Mouse (Mus musculus): Measurements from ENCODE around the gene Mrps36. TPM values are rescaled to one million over a fixed set of nuclear protein-coding genes. Genes with fewer than 3 reads are reported as not detected.
"Not testable (repeated sequence)": the region's sequence is repeated elsewhere in the genome, so short reads cannot be mapped to it uniquely, and the experiment has no call there.

Mrps36 gene
- polyA plus RNA-seq, 1 experiment from 2014 or later: 161 TPM

DNA sequence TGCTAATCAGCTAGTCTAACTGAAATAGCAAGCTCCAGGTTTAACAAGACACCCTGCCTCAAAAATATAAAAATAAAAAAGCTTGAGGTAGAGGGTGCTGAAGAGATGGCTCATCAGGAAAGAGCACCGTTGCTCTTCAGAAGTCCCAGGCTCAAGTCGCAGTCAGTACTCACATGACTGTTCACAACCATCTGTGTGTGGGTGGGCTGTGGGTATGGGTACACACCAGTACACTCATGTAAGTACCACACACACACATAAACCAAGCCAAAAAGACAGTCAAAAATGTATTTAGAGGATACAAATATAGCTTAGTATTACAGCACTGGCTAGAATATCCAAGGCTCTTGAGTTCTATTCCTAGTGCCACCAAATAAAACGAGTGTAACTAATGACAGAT lies 1.6 kb upstream of the Mrps36 start:
- H3K9ac ChIP-seq (ENCODE audit: low read depth, low read length): no peak overlapping the region
- WGBS: 84% methylated on average over 3 of the region's 3 CpGs
- ATAC-seq: no peak

DNA sequence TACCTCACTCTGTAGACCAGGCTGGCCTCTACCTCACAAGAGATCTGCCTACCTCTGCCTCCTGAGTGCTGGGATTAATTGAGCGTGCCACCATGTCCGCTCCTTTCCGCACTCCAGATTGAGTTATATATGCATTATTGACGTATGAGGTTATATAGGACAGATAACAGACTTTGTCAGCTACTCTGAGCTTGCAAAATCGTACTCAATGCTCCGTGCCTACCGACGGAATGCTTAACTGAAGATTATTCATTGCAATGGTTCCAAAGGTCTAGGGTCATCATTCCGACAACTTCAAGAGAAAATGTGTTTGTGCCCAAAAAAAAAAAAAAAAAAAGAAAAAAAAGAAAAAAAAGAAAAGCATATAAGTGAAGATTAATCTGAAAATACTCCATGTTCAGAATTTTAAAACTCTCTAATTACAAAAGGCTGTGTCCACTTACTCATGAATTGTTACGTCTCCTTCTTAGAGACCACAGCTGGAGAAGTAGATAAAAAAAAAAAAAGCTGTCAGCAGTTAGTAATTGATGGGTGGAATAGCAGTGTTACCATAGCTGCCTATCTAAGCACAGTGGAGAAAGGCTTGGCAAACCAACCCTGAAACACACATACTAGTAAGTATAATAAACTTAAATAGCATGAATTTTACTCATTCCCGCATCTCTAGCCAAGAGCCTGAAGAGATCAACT lies 968 bp downstream of the Mrps36 start:
- Histone ChIP-seq H3K4me1 (ENCODE audit: control insufficient read depth, insufficient read depth, low read depth, low read length) (peaks cover 11% of the 10 kb centered on the region), H3K36me3 (ENCODE audit: control insufficient read depth, insufficient read depth, low read length) (no peaks in the 10 kb centered on the region), H3K4me3 (ENCODE audit: low read length) (peak overlapping the region; percentile 90), H3K9ac (ENCODE audit: low read depth, low read length) (peak overlapping the region; percentile 93), H3K4me2 (ENCODE audit: low read length) (peak overlapping the region; percentile 67), H3K27ac (ENCODE audit: low read depth, low read length) (peak overlapping the region; percentile 97), H3K9me3 (ENCODE audit: control insufficient read depth, low read length) (no peaks in the 10 kb centered on the region), H3K27me3 (replicated peaks; ENCODE audit: control insufficient read depth, insufficient read depth, low read length) (no peaks in the 10 kb centered on the region)
- peak; percentile 69 for ATAC-seq
- 59% methylated on average over 11 of the region's 11 CpGs for WGBS

More for the DNA sequence above, 1.6 kb upstream of the Mrps36 start:
- no peak overlapping the region for H3K4me3 ChIP-seq (ENCODE audit: low read length)
- H3K27ac ChIP-seq (ENCODE audit: low read depth, low read length): no peak overlapping the region
- no peaks in the 10 kb centered on the region for H3K27me3 ChIP-seq (replicated peaks; ENCODE audit: control insufficient read depth, insufficient read depth, low read length)
- H3K9me3 ChIP-seq (ENCODE audit: control insufficient read depth, low read length): no peaks in the 10 kb centered on the region
- H3K4me2 ChIP-seq (ENCODE audit: low read length): no peak overlapping the region
- H3K36me3 ChIP-seq (ENCODE audit: control insufficient read depth, insufficient read depth, low read length): no peaks in the 10 kb centered on the region
- H3K4me1 ChIP-seq (ENCODE audit: control insufficient read depth, insufficient read depth, low read depth, low read length): peaks cover 11% of the 10 kb centered on the region

DNA sequence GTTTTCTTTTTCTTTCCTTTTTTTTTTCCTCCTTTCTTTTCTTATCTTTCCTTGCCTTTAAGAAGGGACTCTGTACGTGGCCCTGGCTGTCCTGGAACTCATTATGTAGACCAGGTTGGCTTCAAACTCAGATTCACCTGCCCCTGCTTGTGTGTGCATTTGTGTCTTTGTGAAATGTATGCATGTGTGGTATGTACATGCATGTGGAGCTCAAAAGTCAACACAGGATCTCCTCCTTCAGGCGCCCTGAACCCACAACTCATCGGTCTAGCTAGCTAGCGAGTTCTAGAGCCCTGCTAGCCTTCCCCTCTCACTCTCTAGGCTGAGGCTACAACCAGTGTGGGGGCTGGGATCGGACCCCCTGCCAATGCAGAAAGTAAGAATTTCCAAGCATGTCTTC lies 1.6 kb downstream of the Mrps36 start:
- peaks cover 11% of the 10 kb centered on the region for H3K4me1 ChIP-seq (ENCODE audit: control insufficient read depth, insufficient read depth, low read depth, low read length)
- H3K27me3 ChIP-seq (replicated peaks; ENCODE audit: control insufficient read depth, insufficient read depth, low read length): no peaks in the 10 kb centered on the region
- no peak overlapping the region for H3K4me3 ChIP-seq (ENCODE audit: low read length)
- 0 out of 2 replicates have a peak, but pooled peaks cover 2% of the 10 kb centered on the region for H3K36me3 ChIP-seq (ENCODE audit: control insufficient read depth, insufficient read depth, low read length)
- 95% methylated on average over 5 of the region's 5 CpGs for WGBS
- ATAC-seq: no peak
- H3K9me3 ChIP-seq (ENCODE audit: control insufficient read depth, low read length): no peaks in the 10 kb centered on the region
- H3K27ac ChIP-seq (ENCODE audit: low read depth, low read length): no peak overlapping the region
- no peak overlapping the region; the same call in 1 of the 2 replicates for H3K4me2 ChIP-seq (ENCODE audit: low read length)
- no peak overlapping the region for H3K9ac ChIP-seq (ENCODE audit: low read depth, low read length)

DNA sequence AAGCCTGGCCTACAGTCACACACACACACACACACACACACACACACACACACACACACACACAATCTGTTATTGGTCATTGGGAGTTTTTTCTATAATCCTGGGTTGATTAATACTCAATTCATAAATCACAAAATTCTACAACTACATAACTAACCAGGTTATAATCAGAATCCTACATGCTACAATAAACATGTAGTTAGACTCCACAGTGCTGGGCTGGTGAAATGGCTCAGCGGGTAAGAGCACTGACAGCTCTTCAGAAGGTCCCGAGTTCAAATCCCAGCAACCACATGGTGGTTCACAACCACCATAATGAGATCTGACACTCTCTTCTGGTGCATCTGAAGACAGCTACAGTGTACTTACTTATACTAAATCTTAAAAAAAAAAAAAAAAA lies 11.7 kb downstream of the Mrps36 start:
- ATAC-seq: no peak
- Histone ChIP-seq H3K27ac (ENCODE audit: low read depth, low read length) (no peak overlapping the region), H3K9me3 (ENCODE audit: control insufficient read depth, low read length) (no peaks in the 10 kb centered on the region), H3K27me3 (replicated peaks; ENCODE audit: control insufficient read depth, insufficient read depth, low read length) (no peaks in the 10 kb centered on the region), H3K36me3 (ENCODE audit: control insufficient read depth, insufficient read depth, low read length) (0 out of 2 replicates have a peak, but pooled peaks cover 4% of the 10 kb centered on the region), H3K4me3 (ENCODE audit: low read length) (no peak overlapping the region), H3K4me1 (ENCODE audit: control insufficient read depth, insufficient read depth, low read depth, low read length) (peaks cover 11% of the 10 kb centered on the region), H3K4me2 (ENCODE audit: low read length) (no peak overlapping the region), H3K9ac (ENCODE audit: low read depth, low read length) (no peak overlapping the region)
- WGBS: 92% methylated on average over 2 of the region's 2 CpGs

DNA sequence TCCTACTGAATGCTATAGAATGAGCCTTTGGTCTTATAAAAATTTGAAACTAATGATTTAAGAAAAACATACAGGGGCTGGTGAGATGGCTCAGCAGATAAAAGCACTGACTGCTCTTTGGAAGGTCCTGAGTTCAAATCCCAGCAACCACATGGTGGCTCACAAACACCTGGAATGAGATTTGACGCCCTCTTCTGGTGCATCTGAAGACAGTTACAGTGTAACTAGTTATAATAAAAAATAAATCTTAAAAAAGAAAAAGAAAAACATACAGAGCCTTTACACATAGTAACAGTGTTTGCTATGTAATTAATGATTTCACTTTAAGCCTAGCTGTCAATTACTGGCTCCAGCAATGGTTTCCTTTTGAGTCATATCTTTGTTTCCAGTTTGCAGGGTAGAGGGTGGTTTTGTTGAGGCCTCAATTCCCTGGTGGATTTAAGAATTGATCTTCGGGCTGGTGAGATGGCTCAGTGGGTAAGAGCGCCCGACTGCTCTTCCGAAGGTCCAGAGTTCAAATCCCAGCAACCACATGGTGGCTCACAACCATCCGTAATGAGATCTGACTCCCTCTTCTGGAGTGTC lies 12.9 kb downstream of the Mrps36 start:
- Histone ChIP-seq H3K4me2 (ENCODE audit: low read length) (peak overlapping the region; percentile 74), H3K4me1 (ENCODE audit: control insufficient read depth, insufficient read depth, low read depth, low read length) (peaks cover 11% of the 10 kb centered on the region)
- H3K9ac ChIP-seq (ENCODE audit: low read depth, low read length); H3K27me3 ChIP-seq (replicated peaks; ENCODE audit: control insufficient read depth, insufficient read depth, low read length); ATAC-seq; H3K36me3 ChIP-seq (ENCODE audit: control insufficient read depth, insufficient read depth, low read length); H3K9me3 ChIP-seq (ENCODE audit: control insufficient read depth, low read length); H3K27ac ChIP-seq (ENCODE audit: low read depth, low read length); H3K4me3 ChIP-seq (ENCODE audit: low read length): not testable (repeated sequence)
- 92% methylated on average over 5 of the region's 6 CpGs for WGBS

DNA sequence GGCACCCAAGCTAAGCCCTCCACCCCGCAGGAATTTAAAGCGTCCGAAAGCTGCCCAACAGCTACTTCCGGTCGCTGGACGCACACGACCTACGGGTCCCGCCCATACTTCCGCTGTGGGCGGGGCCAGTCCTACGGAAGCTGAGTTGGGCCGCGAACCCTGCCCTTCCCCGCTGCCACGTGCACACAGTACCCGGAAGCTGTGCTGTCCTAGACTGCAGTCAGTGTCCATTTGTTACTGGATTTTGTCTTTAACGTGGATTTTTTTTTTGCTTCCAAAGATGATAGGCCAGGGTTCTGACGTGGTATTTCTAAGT lies 13.6 kb downstream of the Mrps36 start, which contains the start of gene Cdk7:
Cdk7 (minus strand) TSS at position 79 of the 316 bp plus-strand sequence.
- H3K9ac ChIP-seq (ENCODE audit: low read depth, low read length): peak within 1 kb of the TSS; percentile 81
- H3K9me3 ChIP-seq (ENCODE audit: control insufficient read depth, low read length): no peaks in the 10 kb centered on the region
- peaks cover 11% of the 10 kb centered on the region for H3K4me1 ChIP-seq (ENCODE audit: control insufficient read depth, insufficient read depth, low read depth, low read length)
- peak within 1 kb of the TSS; percentile 85 for H3K27ac ChIP-seq (ENCODE audit: low read depth, low read length)
- H3K4me2 ChIP-seq (ENCODE audit: low read length): peak within 1 kb of the TSS; percentile 74
- 0% methylated on average over 19 of the region's 19 CpGs for WGBS
- 0 out of 2 replicates have a peak, but pooled peaks cover 2% of the 10 kb centered on the region for H3K36me3 ChIP-seq (ENCODE audit: control insufficient read depth, insufficient read depth, low read length)
- peak; percentile 99 for ATAC-seq
- H3K4me3 ChIP-seq (ENCODE audit: low read length): peak within 1 kb of the TSS; percentile 61
- no peaks in the 10 kb centered on the region for H3K27me3 ChIP-seq (replicated peaks; ENCODE audit: control insufficient read depth, insufficient read depth, low read length)

DNA sequence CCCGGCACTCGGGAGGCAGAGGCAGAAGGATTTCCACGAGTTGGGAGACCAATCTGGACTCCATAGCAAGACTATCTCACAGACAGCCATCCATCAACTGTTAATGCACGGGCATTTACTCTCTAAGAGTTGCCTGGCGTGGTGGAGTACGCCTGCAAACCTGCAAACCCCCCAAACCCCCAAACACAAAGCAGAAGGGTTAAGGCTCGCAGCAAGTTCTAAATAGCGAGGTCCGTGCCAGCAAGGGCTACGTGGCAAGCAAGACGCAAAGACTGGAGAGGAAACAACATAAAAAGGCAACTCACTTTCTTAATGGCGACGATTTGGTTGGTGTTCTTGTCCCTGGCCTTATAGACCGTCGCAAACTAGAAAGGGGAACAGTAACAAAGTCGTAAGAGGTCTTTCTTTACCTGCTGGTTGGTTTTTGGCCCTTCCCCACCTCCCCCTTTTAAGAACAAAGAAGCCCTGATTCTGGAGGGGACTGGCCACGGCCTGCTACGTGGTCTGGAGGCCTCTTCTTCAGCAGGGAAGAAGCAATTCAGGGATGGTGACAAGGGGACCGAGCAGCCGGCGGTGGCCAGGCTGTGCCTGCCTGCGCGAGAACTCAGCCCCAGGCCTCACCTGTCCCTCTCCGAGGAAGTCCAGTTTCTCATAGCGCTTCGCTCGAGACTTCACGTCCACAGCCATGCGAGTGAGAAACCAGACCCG lies 14.2 kb downstream of the Mrps36 start:
- WGBS: 1% methylated on average over 30 of the region's 30 CpGs
- Histone ChIP-seq H3K9ac (ENCODE audit: low read depth, low read length) (peak overlapping the region; percentile 81), H3K4me3 (ENCODE audit: low read length) (peak overlapping the region; percentile 61), H3K27ac (ENCODE audit: low read depth, low read length) (peak overlapping the region; percentile 85), H3K4me2 (ENCODE audit: low read length) (peak overlapping the region; percentile 66), H3K36me3 (ENCODE audit: control insufficient read depth, insufficient read depth, low read length) (0 out of 2 replicates have a peak, but pooled peaks cover 2% of the 10 kb centered on the region), H3K27me3 (replicated peaks; ENCODE audit: control insufficient read depth, insufficient read depth, low read length) (no peaks in the 10 kb centered on the region), H3K9me3 (ENCODE audit: control insufficient read depth, low read length) (no peaks in the 10 kb centered on the region), H3K4me1 (ENCODE audit: control insufficient read depth, insufficient read depth, low read depth, low read length) (peaks cover 11% of the 10 kb centered on the region)
- peak; percentile 90 for ATAC-seq

DNA sequence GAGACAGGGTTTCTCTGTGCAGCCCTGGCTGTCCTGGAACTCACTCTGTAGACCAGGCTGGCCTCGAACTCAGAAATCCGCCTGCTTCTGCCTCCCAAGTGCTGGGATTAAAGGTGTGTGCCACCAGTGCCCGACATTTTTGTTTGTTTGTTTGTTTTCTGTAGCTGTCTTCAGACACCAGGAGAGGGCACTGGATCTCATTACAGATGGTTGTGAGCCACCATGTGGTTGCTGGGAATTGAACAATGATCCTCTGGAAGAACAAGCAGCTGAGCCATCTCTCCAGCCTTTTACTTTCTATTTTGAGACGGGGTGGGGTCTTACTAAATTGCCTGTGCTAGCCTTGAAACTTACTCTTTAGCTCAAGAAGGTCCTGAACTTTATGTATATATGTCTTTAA lies 15.9 kb downstream of the Mrps36 start:
- not testable (repeated sequence) for H3K36me3 ChIP-seq (ENCODE audit: control insufficient read depth, insufficient read depth, low read length); H3K27ac ChIP-seq (ENCODE audit: low read depth, low read length); H3K27me3 ChIP-seq (replicated peaks; ENCODE audit: control insufficient read depth, insufficient read depth, low read length); H3K9me3 ChIP-seq (ENCODE audit: control insufficient read depth, low read length); H3K9ac ChIP-seq (ENCODE audit: low read depth, low read length); H3K4me3 ChIP-seq (ENCODE audit: low read length); ATAC-seq; H3K4me2 ChIP-seq (ENCODE audit: low read length)
- 94% methylated on average over 4 of the region's 4 CpGs for WGBS
- H3K4me1 ChIP-seq (ENCODE audit: control insufficient read depth, insufficient read depth, low read depth, low read length): peaks cover 11% of the 10 kb centered on the region

DNA sequence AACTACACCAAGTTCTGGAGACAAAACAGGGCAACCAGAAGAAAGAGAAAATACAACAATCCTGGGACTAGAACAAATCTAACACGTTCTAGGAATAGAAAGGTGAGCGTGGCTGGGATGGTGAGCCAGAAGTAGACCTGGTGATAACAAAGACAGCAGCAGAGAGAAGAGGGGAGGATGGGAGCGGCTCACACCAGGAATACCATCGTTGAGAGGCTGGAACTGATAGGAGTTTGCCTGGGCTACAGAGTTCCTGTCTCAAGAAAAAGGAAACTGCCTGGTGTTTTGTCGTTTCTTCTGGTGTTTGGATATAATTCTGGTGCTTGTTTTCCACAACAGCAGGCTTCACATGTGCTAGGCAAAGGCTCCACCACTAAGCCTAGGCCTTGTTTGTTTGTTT lies 16.4 kb downstream of the Mrps36 start:
- no peak for ATAC-seq
- Histone ChIP-seq H3K36me3 (ENCODE audit: control insufficient read depth, insufficient read depth, low read length) (0 out of 2 replicates have a peak, but pooled peaks cover 2% of the 10 kb centered on the region), H3K9ac (ENCODE audit: low read depth, low read length) (no peak overlapping the region), H3K4me3 (ENCODE audit: low read length) (no peak overlapping the region), H3K27me3 (replicated peaks; ENCODE audit: control insufficient read depth, insufficient read depth, low read length) (no peaks in the 10 kb centered on the region), H3K9me3 (ENCODE audit: control insufficient read depth, low read length) (no peaks in the 10 kb centered on the region), H3K4me2 (ENCODE audit: low read length) (no peak overlapping the region), H3K27ac (ENCODE audit: low read depth, low read length) (no peak overlapping the region), H3K4me1 (ENCODE audit: control insufficient read depth, insufficient read depth, low read depth, low read length) (peaks cover 11% of the 10 kb centered on the region)
- 95% methylated on average over 5 of the region's 5 CpGs for WGBS
